Mouse (Mus musculus) cerebral cortex, adult 2 months (tissue): ENCODE data around the gene Pex6.

Source experiments
- WGBS: fragments of 180-500 bp; shearing (Covaris S2); methylation state at CpG from one replicate; pipeline ENCODE4 v1.1.7; 2018; 5-methylcytosine and 5-hydroxymethylcytosine counted together

Gene Pex6

GRCm38 (mm10) chr17:46710959-46711597, at the start of gene Pex6:
Gene Pex6 (plus strand): TSS chr17:46711463.
- WGBS, result 7% methylated on average over 36 of the region's 36 CpGs

- 88% methylated on average over 12 of the region's 12 CpGs for WGBS
Measured at GRCm38 (mm10) chr17:46661981-46662380, 49.3 kb upstream of the Pex6 start.

GRCm38 (mm10) chr17:46662730-46663129, 48.5 kb upstream of the Pex6 start:
- 76% methylated on average over 5 of the region's 5 CpGs for WGBS

GRCm38 (mm10) chr17:46667712-46668111, 43.6 kb upstream of the Pex6 start:
- 84% methylated on average over 16 of the region's 16 CpGs for WGBS

- whole genome bisulfite sequencing, result 96% methylated on average over 10 of the region's 10 CpGs
Measured at GRCm38 (mm10) chr17:46669911-46670310, 41.4 kb upstream of the Pex6 start.

GRCm38 (mm10) chr17:46673850-46674529, 37.3 kb upstream of the Pex6 start, which contains the start of gene Rrp36:
Gene Rrp36 (minus strand): TSS chr17:46674352.
- under 1% methylated on average over 43 of the region's 43 CpGs for WGBS

- WGBS, result 19% methylated on average over 15 of the region's 15 CpGs
Measured at GRCm38 (mm10) chr17:46674530-46675283, 36.6 kb upstream of the Pex6 start.

GRCm38 (mm10) chr17:46678416-46678815, 32.8 kb upstream of the Pex6 start, which contains the start of gene Mea1:
Gene Mea1 (plus strand): TSS chr17:46678793.
- 79% methylated on average over 9 of the region's 9 CpGs for WGBS

GRCm38 (mm10) chr17:46678911-46679310, 32.4 kb upstream of the Pex6 start:
- WGBS, result 51% methylated on average over 9 of the region's 9 CpGs

- under 1% methylated on average over 34 of the region's 34 CpGs for WGBS
Measured at GRCm38 (mm10) chr17:46679843-46680759, 31.2 kb upstream of the Pex6 start.

- WGBS, result under 1% methylated on average over 49 of the region's 49 CpGs
Measured at GRCm38 (mm10) chr17:46680760-46681373, 30.4 kb upstream of the Pex6 start, which contains the start of gene Klhdc3. Gene Klhdc3 (minus strand): TSS chr17:46680914.

GRCm38 (mm10) chr17:46681466-46682118, 29.7 kb upstream of the Pex6 start:
- WGBS, result 25% methylated on average over 12 of the region's 12 CpGs

GRCm38 (mm10) chr17:46682654-46683389, 28.4 kb upstream of the Pex6 start:
- WGBS, result 78% methylated on average over 16 of the region's 16 CpGs

GRCm38 (mm10) chr17:46685913-46686312, 25.4 kb upstream of the Pex6 start:
- 88% methylated on average over 6 of the region's 6 CpGs for WGBS

- 90% methylated on average over 12 of the region's 12 CpGs for WGBS
Measured at GRCm38 (mm10) chr17:46690665-46691064, 20.6 kb upstream of the Pex6 start.

- 97% methylated on average over 2 of the region's 2 CpGs for WGBS
Measured at GRCm38 (mm10) chr17:46691390-46691789, 19.9 kb upstream of the Pex6 start.

GRCm38 (mm10) chr17:46694517-46695063, 16.7 kb upstream of the Pex6 start:
- 79% methylated on average over 1 of the region's 1 CpGs for WGBS

GRCm38 (mm10) chr17:46698515-46698914, 12.7 kb upstream of the Pex6 start:
- 92% methylated on average over 6 of the region's 6 CpGs for WGBS

GRCm38 (mm10) chr17:46699245-46699644, 12.0 kb upstream of the Pex6 start:
- WGBS, result 84% methylated on average over 5 of the region's 5 CpGs
